In the genomic region with DNA sequence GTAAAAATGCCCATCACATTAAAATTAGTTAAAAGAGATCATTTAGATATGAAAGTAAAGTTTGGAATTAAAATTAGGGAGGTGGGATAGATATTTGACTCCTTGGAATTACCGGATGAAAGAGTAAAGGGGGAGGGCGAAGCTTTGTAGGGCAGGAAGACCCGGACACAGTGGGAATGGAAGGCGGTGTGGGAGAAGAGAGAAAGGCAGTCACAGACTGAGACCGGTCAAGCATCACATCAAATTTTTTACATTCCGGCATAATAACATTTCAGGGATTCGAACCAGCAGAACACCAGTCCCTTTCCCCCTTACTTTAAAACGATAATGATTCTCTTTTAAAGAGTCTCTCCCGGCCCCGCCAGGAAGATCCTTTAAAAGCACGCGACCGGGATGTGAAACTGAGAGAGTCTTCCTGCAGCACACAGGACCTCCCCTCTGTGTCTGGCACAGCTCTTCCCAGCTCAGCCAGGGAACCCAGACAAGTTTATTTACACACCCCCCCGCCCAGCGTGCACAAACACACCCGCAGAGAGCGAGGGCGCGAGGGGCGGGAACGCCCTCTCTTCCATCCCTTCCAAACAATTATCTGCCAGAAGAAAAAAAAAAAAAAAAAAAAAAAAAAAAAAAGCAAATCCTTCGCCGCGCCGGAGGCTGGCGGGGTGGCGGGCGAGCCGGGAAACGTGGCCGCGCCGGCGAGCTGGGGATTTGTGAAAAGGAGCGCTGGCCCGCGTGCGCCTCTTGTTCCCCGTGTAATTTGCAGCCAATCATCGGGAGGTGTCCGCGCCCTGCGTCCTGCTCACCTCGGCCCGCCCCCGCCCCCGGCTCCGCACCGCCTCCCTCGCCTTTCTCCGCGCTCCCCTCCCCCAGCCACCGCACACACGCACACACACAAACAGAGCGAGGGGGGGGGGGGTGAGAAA, we compare ENCODE assay signal across 8 mouse cellular contexts. TPM values are rescaled to one million over a fixed set of nuclear protein-coding genes. Genes with fewer than 3 reads are reported as not detected.
DNase-seq lines count a peak whose midpoint lies in the region; ATAC-seq and TF ChIP-seq lines count a peak whose summit lies in the region.

No protein-coding gene starts in this region.

- H3K79me2 ChIP-seq in CH12.LX (replicated peaks; ENCODE audit: control insufficient read depth, extremely low read depth, insufficient read depth, poor library complexity, severe bottlenecking), result no peaks in the 10 kb centered on the region

- peaks cover 5 to 17% of the 10 kb centered on the region in 2 experiments; a peak in 3 of 4 replicates for H3K4me1 ChIP-seq in CH12.LX (ENCODE audit: control insufficient read depth in 1 of 2, insufficient read depth in 2 of 2)
- H3K4me1 ChIP-seq in forebrain, embryonic 12.5 days, result peaks cover 13% of the 10 kb centered on the region
- peaks cover 15% of the 10 kb centered on the region for H3K4me1 ChIP-seq in heart, embryonic 15.5 days (replicated peaks)
- peaks cover 11% of the 10 kb centered on the region; the same call in 1 of the 2 replicates for H3K4me1 ChIP-seq in liver, embryonic 12.5 days

- under 1% methylated on average over 47 of the region's 55 CpGs for WGBS in forebrain, embryonic 12.5 days
- under 1% methylated on average over 54 of the region's 55 CpGs for WGBS in heart, embryonic 15.5 days
- WGBS in liver, embryonic 12.5 days (ENCODE audit: insufficient replicate concordance), result 1% methylated on average over 46 of the region's 55 CpGs

- dilution Hi-C loops in CH12.LX (cut with MboI; ENCODE audit: extremely low pct_ligation_motif_present, extremely low pct_unique_long_range_greater_than_20kb, low sequenced_read_pairs), result no loop called here

- in situ Hi-C loops in CH12.LX (cut with MboI; ENCODE audit: low pct_ligation_motif_present, low pct_unique_long_range_greater_than_20kb, low sequenced_read_pairs), result no loop called here

- peak overlapping the region; percentile 100 for H3K4me2 ChIP-seq in CH12.LX (ENCODE audit: insufficient read depth, low read depth, poor library complexity, severe bottlenecking)
- H3K4me2 ChIP-seq in forebrain, embryonic 12.5 days, result peak overlapping the region; percentile 75
- H3K4me2 ChIP-seq in heart, embryonic 15.5 days, result peak overlapping the region; percentile 76
- H3K4me2 ChIP-seq in liver, embryonic 12.5 days, result peak overlapping the region; percentile 68

- no peak for TF ChIP-seq POLR2A in CH12.LX (IDR thresholded peaks at IDR 0.05; ENCODE audit: low read depth, low read length)

- H3K27me3 ChIP-seq in CH12.LX (replicated peaks), result peaks cover 60% of the 10 kb centered on the region
- no peaks in the 10 kb centered on the region for H3K27me3 ChIP-seq in forebrain, embryonic 12.5 days
- H3K27me3 ChIP-seq in heart, embryonic 15.5 days, result no peaks in the 10 kb centered on the region
- peaks cover 53% of the 10 kb centered on the region for H3K27me3 ChIP-seq in liver, embryonic 12.5 days (replicated peaks)

- ATAC-seq in forebrain, embryonic 12.5 days (ENCODE audit: low FRiP score), result peak; percentile 79
- peak; percentile 78 for ATAC-seq in heart, embryonic 15.5 days (replicated peaks; ENCODE audit: insufficient number of reproducible peaks, insufficient read depth, low FRiP score, low read depth)
- peak; percentile 67 for ATAC-seq in liver, embryonic 12.5 days

- TF ChIP-seq RAD21 in CH12.LX (IDR thresholded peaks at IDR 0.05; ENCODE audit: low read depth, low read length), result no peak

- DNase-seq in CH12.LX (ENCODE audit: extremely low read depth), result peak; percentile 45
- DNase-seq in brain, adult 2 months (ENCODE audit: low read depth, low spot score), result peak; percentile 96
- peak; percentile 76 for DNase-seq in kidney, postnatal 10 days
- peak; percentile 91 for DNase-seq in neural tube, embryonic 10.5 days (ENCODE audit: extremely low spot score, low spot score)
- DNase-seq in testis, postnatal 14 days (ENCODE audit: low spot score), result peak; percentile 63

- TF ChIP-seq CTCF in CH12.LX (conservative IDR thresholded peaks at IDR 0.05 in 1 of 2, IDR thresholded peaks at IDR 0.05 in 1 of 2; ENCODE audit: low read depth in 2 of 2, low read length in 2 of 2), result no peak

- no peaks in the 10 kb centered on the region for H3K36me3 ChIP-seq in CH12.LX (replicated peaks in 1 of 2; ENCODE audit: control insufficient read depth in 1 of 2, insufficient read depth in 1 of 2, low read length in 1 of 2)
- no peaks in the 10 kb centered on the region for H3K36me3 ChIP-seq in forebrain, embryonic 12.5 days (replicated peaks)
- no peaks in the 10 kb centered on the region for H3K36me3 ChIP-seq in heart, embryonic 15.5 days
- H3K36me3 ChIP-seq in liver, embryonic 12.5 days, result no peaks in the 10 kb centered on the region

- H3K4me3 ChIP-seq in CH12.LX (replicated peaks in 1 of 3; ENCODE audit: low read depth in 2 of 3, low read length in 2 of 3, poor library complexity in 1 of 3), result peak overlapping the region in 2 of 3 experiments; percentile 27 to 52
- peak overlapping the region; percentile 79 for H3K4me3 ChIP-seq in forebrain, embryonic 12.5 days (replicated peaks)
- H3K4me3 ChIP-seq in heart, embryonic 15.5 days, result peak overlapping the region; percentile 65
- peak overlapping the region; percentile 50 for H3K4me3 ChIP-seq in liver, embryonic 12.5 days

- no peak overlapping the region for H3K9ac ChIP-seq in CH12.LX (ENCODE audit: insufficient read depth, low read depth)
- peak overlapping the region; percentile 58 for H3K9ac ChIP-seq in forebrain, embryonic 12.5 days
- H3K9ac ChIP-seq in heart, embryonic 15.5 days, result peak overlapping the region; percentile 51
- H3K9ac ChIP-seq in liver, embryonic 12.5 days, result peak overlapping the region; percentile 48; the same call in 1 of the 2 replicates

- no peak overlapping the region for H3K27ac ChIP-seq in CH12.LX (ENCODE audit: insufficient read depth, low read depth)
- peak overlapping the region; percentile 100 for H3K27ac ChIP-seq in forebrain, embryonic 12.5 days
- H3K27ac ChIP-seq in heart, embryonic 15.5 days, result peak overlapping the region; percentile 80
- H3K27ac ChIP-seq in liver, embryonic 12.5 days, result no peak overlapping the region

- no peak for TF ChIP-seq EP300 in CH12.LX (IDR thresholded peaks at IDR 0.05; ENCODE audit: low read length)

- no peaks in the 10 kb centered on the region for H3K9me3 ChIP-seq in CH12.LX (replicated peaks; ENCODE audit: low read length)
- H3K9me3 ChIP-seq in forebrain, embryonic 12.5 days, result no peaks in the 10 kb centered on the region
- H3K9me3 ChIP-seq in heart, embryonic 15.5 days (replicated peaks), result no peaks in the 10 kb centered on the region
- H3K9me3 ChIP-seq in liver, embryonic 12.5 days (replicated peaks), result no peaks in the 10 kb centered on the region

TF ChIP-seq in CH12.LX, 34 proteins besides CTCF, POLR2A, EP300 and RAD21:
- TF ChIP-seq NRF1 (IDR thresholded peaks at IDR 0.05; ENCODE audit: low read depth, low read length) (no peak), SIN3A (IDR thresholded peaks at IDR 0.05; ENCODE audit: low read length) (no peak), ZNF384 (IDR thresholded peaks at IDR 0.05; ENCODE audit: low read depth, low read length) (peak; percentile 89), BHLHE40 (IDR thresholded peaks at IDR 0.05; ENCODE audit: low read depth, low read length) (0 out of 2 replicates have a peak, but pooled peaks have one; percentile 19), NELFE (IDR thresholded peaks at IDR 0.05; ENCODE audit: low read depth, low read length) (no peak), IRF4 (IDR thresholded peaks at IDR 0.05; ENCODE audit: low read depth, low read length) (no peak), USF2 (conservative IDR thresholded peaks at IDR 0.05; ENCODE audit: low read depth, low read length) (no peak), CHD2 (IDR thresholded peaks at IDR 0.05; ENCODE audit: low read length) (no peak; the same call in 1 of the 2 replicates), GABPA (IDR thresholded peaks at IDR 0.05; ENCODE audit: insufficient replicate concordance, low read depth, low read length) (no peak), USF1 (IDR thresholded peaks at IDR 0.05; ENCODE audit: low read depth, low read length) (no peak), HCFC1 (IDR thresholded peaks at IDR 0.05; ENCODE audit: low read depth, low read length) (no peak), ELF1 (IDR thresholded peaks at IDR 0.05; ENCODE audit: low read depth, low read length) (no peak), JUN (IDR thresholded peaks at IDR 0.05; ENCODE audit: insufficient read depth, low read depth, low read length) (no peak), ETS1 (conservative IDR thresholded peaks at IDR 0.05; ENCODE audit: low read depth, low read length) (no peak), POLR2AphosphoS2 (IDR thresholded peaks at IDR 0.05; ENCODE audit: low read depth, low read length) (no peak), SMC3 (IDR thresholded peaks at IDR 0.05; ENCODE audit: low read depth, low read length) (no peak), E2F4 (IDR thresholded peaks at IDR 0.05; ENCODE audit: insufficient replicate concordance, low read depth, low read length) (no peak), UBTF (IDR thresholded peaks at IDR 0.05; ENCODE audit: low read depth, low read length) (no peak), MAX (IDR thresholded peaks at IDR 0.05; ENCODE audit: low read length) (0 out of 2 replicates have a peak, but pooled peaks have one; percentile 68), MAZ (IDR thresholded peaks at IDR 0.05; ENCODE audit: low read depth, low read length) (peak; percentile 77; the same call in 1 of the 2 replicates), CHD1 (IDR thresholded peaks at IDR 0.05; ENCODE audit: low read depth, low read length) (no peak), MXI1 (IDR thresholded peaks at IDR 0.05; ENCODE audit: low read depth, low read length) (peak; percentile 77), ZC3H11A (IDR thresholded peaks at IDR 0.05; ENCODE audit: low read depth, low read length) (no peak)
TF ChIP-seq in CH12.LX: peak in this region for 5.

RNA-seq across cellular contexts. Expression of gene Cxxc4, which starts 0.5 kb away (rescaled TPM):
- total RNA-seq in CH12.LX (2012; rRNA removed), result not detected in 2 replicates
- 0.05 and 0.12 TPM in 2 replicates for total RNA-seq in CH12.LX (2014; rRNA removed)
- 0.19 TPM in 1 of 2 replicates, not detected in the other for polyA plus RNA-seq in CH12.LX (2012; ENCODE audit: insufficient read length, low read depth)
- 20.9 and 25.5 TPM in 2 replicates for polyA plus RNA-seq in forebrain, embryonic 12.5 days (2016; fragmentation: Nextera tagmentation; extraction: Ambion mirVana)
- polyA plus RNA-seq in heart, embryonic 15.5 days (2015; fragmentation: Nextera tagmentation; extraction: Ambion mirVana), result 2.6 and 3.8 TPM in 2 replicates
- 0.72 and 0.73 TPM in 2 replicates for polyA plus RNA-seq in liver, embryonic 12.5 days (2016; fragmentation: Nextera tagmentation; extraction: Ambion mirVana)

Comparison
In these comparisons a context has a peak if more than half of its experiments do, and no peak if none do; other contexts are left out.
1. DNase-seq: peak in every context shown above with its lines; median percentile 96 in brain, adult 2 months; 91 in neural tube, embryonic 10.5 days; 76 in kidney, postnatal 10 days; 63 in testis, postnatal 14 days; 45 in CH12.LX.
2. H3K27ac ChIP-seq: peak in forebrain, embryonic 12.5 days (single experiment) and heart, embryonic 15.5 days (single experiment); none in CH12.LX (single experiment) and liver, embryonic 12.5 days (single experiment).
3. Peak in every context shown above with its lines, with median percentiles within 50 percentile points of each other: H3K4me2 ChIP-seq, H3K4me3 ChIP-seq and ATAC-seq.